Mouse (Mus musculus): ENCODE data around the gene Fam193a.

- TF ChIP-seq GATA1 (IDR thresholded peaks at IDR 0.05; ENCODE audit: low read length) (no peak), TAL1 (IDR thresholded peaks at IDR 0.05; ENCODE audit: low read length) (no peak)
Observed at GRCm38 (mm10) chr5:34526477-34526775, 156.7 kb downstream of the Fam193a start.

Measured in erythroblast, embryonic 14.5 days (primary cell).